Mouse (Mus musculus) heart, embryonic 14.5 days (tissue): ENCODE data around the gene Ppp1r3c. TPM values are rescaled to one million over a fixed set of nuclear protein-coding genes. Genes with fewer than 3 reads are reported as not detected.
A peak's percentile ranks its signal among the peaks of the same experiment; 100 is the strongest.

Experiments used
- ATAC-seq: fragments of 200-750 bp; cut with Nextera tagmentation; 2 replicates; pipeline ENCODE4 v1.8.0; 2017; ENCODE audit warnings: low read depth, moderate TSS enrichment; ENCODE audit not compliant: insufficient number of reproducible peaks, insufficient read depth, low FRiP score
- H3K27ac ChIP-seq, 2 experiments: fragments of 200-500 bp in 1 of 2; fragments of 300-500 bp in 1 of 2; sonication (generic) in 1 of 2; replicated peaks in 1 of 2; 2 replicates each; pipeline ENCODE4 v1.5.1; 2012 to 2014; ENCODE audit warnings: low read depth in 2 of 2, low read length in 2 of 2, control low read depth in 1 of 2, mild to moderate bottlenecking in 1 of 2, mixed read lengths in 1 of 2; ENCODE audit not compliant: control insufficient read depth in 1 of 2, insufficient read depth in 1 of 2
- H3K27me3 ChIP-seq: fragments of 300-500 bp; sonication (generic); 2 replicates; pipeline ENCODE4 v1.6.1; 2014; ENCODE audit warnings: mild to moderate bottlenecking, low read length, control low read depth; ENCODE audit not compliant: control insufficient read depth, insufficient read depth
- H3K36me3 ChIP-seq: fragments of 300-500 bp; sonication (generic); 2 replicates; pipeline ENCODE4 v1.6.1; 2014; ENCODE audit warnings: mild to moderate bottlenecking, control low read depth, low read length, mixed read lengths; ENCODE audit not compliant: control insufficient read depth, insufficient read depth
- H3K4me1 ChIP-seq, 2 experiments: fragments of 200-500 bp in 1 of 2; fragments of 300-500 bp in 1 of 2; sonication (generic) in 1 of 2; 2 replicates each; pipeline ENCODE4 v1.6.1; 2012 to 2014; ENCODE audit warnings: low read length in 2 of 2, control low read depth in 1 of 2, mixed read lengths in 1 of 2; ENCODE audit not compliant: control insufficient read depth in 2 of 2, insufficient read depth in 2 of 2
- H3K4me2 ChIP-seq: fragments of 300-500 bp; sonication (generic); 2 replicates; pipeline ENCODE4 v1.6.1; 2014; ENCODE audit warnings: mild to moderate bottlenecking, low read length
- H3K4me3 ChIP-seq, 2 experiments: fragments of 200-500 bp in 1 of 2; fragments of 300-500 bp in 1 of 2; sonication (generic) in 1 of 2; 2 replicates each; pipeline ENCODE4 v1.5.1; 2012 to 2014; ENCODE audit warnings: low read length in 2 of 2, mild to moderate bottlenecking in 2 of 2, control low read depth in 1 of 2, low read depth in 1 of 2, moderate library complexity in 1 of 2; ENCODE audit not compliant: control insufficient read depth in 1 of 2, insufficient read depth in 1 of 2
- H3K9ac ChIP-seq: fragments of 300-500 bp; sonication (generic); 2 replicates; pipeline ENCODE4 v1.6.1; 2014; ENCODE audit warnings: mild to moderate bottlenecking, low read length
- H3K9me3 ChIP-seq: fragments of 300-500 bp; sonication (generic); 2 replicates; pipeline ENCODE4 v1.6.1; 2016; ENCODE audit warnings: low read length, control low read depth; ENCODE audit not compliant: control insufficient read depth
- WGBS: fragments of 180-500 bp; shearing (Covaris S2); extraction: QIAGEN DNeasy Blood & Tissue Kit; methylation state at CpG from one replicate; pipeline ENCODE4 v1.1.7; 2014; 5-methylcytosine and 5-hydroxymethylcytosine counted together
- polyA plus RNA-seq: library from polyadenylated mRNA; unstranded; fragments of >200 nt; fragmentation: Nextera tagmentation; extraction: Ambion mirVana; gene quantifications from 2 replicates; pipeline ENCODE4 v1.2.1, GENCODE M21; 2014

The Ppp1r3c gene
- 106 and 113 TPM in 2 replicates for polyA plus RNA-seq

DNA sequence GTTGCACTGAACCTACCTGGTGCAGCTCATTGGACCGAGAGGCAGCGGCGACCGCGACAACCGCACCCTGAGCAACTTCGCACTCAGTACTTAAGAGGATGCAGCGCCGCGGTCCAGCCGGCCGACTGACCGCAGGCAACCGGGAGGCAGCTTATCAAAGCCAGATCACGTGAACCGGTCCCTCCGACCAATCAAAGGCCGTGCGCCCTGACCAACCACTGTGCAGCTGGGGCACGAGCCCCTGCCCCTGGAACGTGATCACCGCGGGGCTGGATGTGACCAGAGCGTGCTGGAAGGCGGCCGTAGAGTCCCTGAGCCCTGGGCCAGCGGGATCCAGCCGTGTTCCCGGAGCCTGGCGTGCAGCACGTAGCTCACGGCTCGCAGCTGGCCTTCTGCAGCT, at the start of gene Ppp1r3c:
Gene Ppp1r3c, minus strand, starts transcription at position 117 of the 400 bp plus-strand sequence.
- under 1% methylated on average over 33 of the region's 33 CpGs for WGBS
- no peaks in the 10 kb centered on the region for H3K9me3 ChIP-seq

DNA sequence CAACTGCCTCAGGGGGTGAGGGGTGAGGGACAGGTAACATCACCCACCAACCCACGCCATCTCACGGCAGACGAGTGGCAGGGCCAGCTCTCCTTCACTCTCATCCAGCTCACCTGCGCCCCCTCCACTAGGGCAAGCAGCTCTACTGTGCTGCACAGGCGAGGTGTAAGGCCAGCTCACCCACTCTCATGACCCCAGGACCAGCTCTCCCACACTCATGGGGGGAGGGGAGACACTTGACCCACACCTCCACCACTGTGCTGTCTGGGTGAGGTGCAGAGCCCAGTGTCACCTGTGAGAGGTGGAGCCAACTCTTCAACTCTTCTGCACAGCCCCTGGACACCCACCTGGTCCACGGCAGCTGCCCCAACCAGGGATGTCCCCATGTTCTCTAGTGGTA, 46.7 kb upstream of the Ppp1r3c start:
- Histone ChIP-seq H3K4me1 (0 out of 4 replicates have a peak, but pooled peaks cover 0 to 2% of the 10 kb centered on the region in 2 experiments), H3K27me3 (no peaks in the 10 kb centered on the region), H3K27ac (no peak overlapping the region), H3K4me3 (no peak overlapping the region), H3K9me3 (no peaks in the 10 kb centered on the region), H3K4me2 (no peak overlapping the region), H3K36me3 (no peaks in the 10 kb centered on the region), H3K9ac (no peak overlapping the region)
- 84% methylated on average over 6 of the region's 6 CpGs for WGBS
- no peak for ATAC-seq

More for the DNA sequence above, at the start of gene Ppp1r3c:
- Histone ChIP-seq H3K27ac (peak within 1 kb of the TSS; percentile 96 to 99), H3K27me3 (no peaks in the 10 kb centered on the region), H3K4me2 (peak within 1 kb of the TSS; percentile 62), H3K9ac (peak within 1 kb of the TSS; percentile 95), H3K36me3 (peaks cover 26% of the 10 kb centered on the region), H3K4me3 (peak within 1 kb of the TSS; percentile 71 to 78), H3K4me1 (peaks cover 7 to 25% of the 10 kb centered on the region in 2 experiments)
- ATAC-seq = peak; percentile 99

DNA sequence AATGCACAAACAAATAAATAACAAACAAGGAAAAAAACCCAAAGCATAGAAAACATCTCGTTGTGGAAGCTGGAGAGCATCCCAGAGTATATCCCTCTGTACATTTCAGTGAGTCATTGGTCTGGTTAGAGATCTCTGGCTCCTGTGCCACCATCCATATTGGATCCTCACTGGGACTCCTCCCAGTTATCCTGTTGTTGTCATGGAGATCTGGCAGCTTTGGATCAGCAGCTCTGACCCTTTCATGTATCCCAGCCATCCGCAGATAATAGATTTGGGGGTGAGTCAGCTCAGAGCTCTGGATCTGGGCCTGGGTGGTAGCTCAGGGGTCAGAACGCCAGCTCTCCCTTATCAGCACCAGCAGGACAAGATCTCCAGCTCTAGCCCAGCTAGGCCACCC, 46.1 kb upstream of the Ppp1r3c start:
- Histone ChIP-seq H3K4me3 (no peak overlapping the region), H3K36me3 (no peaks in the 10 kb centered on the region), H3K27me3 (no peaks in the 10 kb centered on the region), H3K27ac (no peak overlapping the region), H3K4me1 (0 out of 4 replicates have a peak, but pooled peaks cover 0 to 2% of the 10 kb centered on the region in 2 experiments), H3K9ac (no peak overlapping the region), H3K4me2 (no peak overlapping the region), H3K9me3 (no peaks in the 10 kb centered on the region)
- 72% methylated on average over 3 of the region's 3 CpGs for WGBS
- ATAC-seq = no peak

DNA sequence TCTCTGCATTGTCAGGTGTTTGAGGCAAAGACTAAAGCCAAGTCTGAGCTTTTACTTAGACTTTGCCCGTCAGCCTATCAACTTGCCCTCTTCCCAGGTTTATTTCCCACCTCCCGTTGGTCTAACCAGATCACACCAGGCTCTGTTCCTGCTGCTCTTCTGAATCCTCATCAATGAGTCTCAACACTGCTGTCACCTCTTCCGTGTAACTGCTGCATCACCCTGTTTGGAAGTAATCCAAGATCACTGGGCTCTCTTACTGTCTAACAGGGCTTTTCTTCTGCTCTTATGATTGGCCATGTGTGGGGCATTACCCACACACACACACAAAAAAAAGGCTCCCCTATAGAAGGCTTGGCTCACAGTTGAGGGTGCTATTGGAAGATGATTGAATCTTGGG, 45.5 kb upstream of the Ppp1r3c start:
- no peak overlapping the region for H3K9ac ChIP-seq
- ATAC-seq = no peak
- no peak overlapping the region for H3K27ac ChIP-seq
- no peaks in the 10 kb centered on the region for H3K36me3 ChIP-seq
- no peaks in the 10 kb centered on the region for H3K9me3 ChIP-seq
- 63% methylated on average over 3 of the region's 3 CpGs for WGBS
- 0 out of 4 replicates have a peak, but pooled peaks cover 0 to 2% of the 10 kb centered on the region in 2 experiments for H3K4me1 ChIP-seq
- H3K4me3 ChIP-seq = no peak overlapping the region
- no peaks in the 10 kb centered on the region for H3K27me3 ChIP-seq
- H3K4me2 ChIP-seq = no peak overlapping the region

DNA sequence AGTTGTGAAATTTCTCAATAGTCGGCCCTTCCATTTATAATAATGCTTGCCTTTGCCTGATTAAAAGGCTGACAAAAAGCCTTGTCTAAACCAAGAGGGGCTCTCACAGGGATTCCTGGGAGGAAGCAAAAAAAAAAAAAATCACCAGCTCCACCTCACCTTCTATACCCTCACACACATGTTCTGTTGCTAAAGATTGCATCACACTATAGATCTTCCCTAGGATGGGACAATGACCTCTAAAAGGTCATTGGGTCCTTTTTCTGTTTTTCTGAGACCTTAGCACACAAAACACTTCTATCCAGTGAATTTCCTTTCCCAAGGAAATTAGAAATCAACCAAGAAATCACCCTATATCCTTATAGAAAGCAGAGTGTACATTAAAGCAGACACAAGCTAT, 43.9 kb upstream of the Ppp1r3c start:
- H3K4me1 ChIP-seq = 0 out of 4 replicates have a peak, but pooled peaks cover 0 to 2% of the 10 kb centered on the region in 2 experiments
- H3K9me3 ChIP-seq = no peaks in the 10 kb centered on the region
- 74% methylated on average over 1 of the region's 1 CpGs for WGBS
- H3K36me3 ChIP-seq = no peaks in the 10 kb centered on the region
- H3K27me3 ChIP-seq = no peaks in the 10 kb centered on the region
- no peak overlapping the region for H3K4me2 ChIP-seq
- H3K9ac ChIP-seq = no peak overlapping the region
- no peak overlapping the region for H3K27ac ChIP-seq
- ATAC-seq = no peak
- no peak overlapping the region for H3K4me3 ChIP-seq

DNA sequence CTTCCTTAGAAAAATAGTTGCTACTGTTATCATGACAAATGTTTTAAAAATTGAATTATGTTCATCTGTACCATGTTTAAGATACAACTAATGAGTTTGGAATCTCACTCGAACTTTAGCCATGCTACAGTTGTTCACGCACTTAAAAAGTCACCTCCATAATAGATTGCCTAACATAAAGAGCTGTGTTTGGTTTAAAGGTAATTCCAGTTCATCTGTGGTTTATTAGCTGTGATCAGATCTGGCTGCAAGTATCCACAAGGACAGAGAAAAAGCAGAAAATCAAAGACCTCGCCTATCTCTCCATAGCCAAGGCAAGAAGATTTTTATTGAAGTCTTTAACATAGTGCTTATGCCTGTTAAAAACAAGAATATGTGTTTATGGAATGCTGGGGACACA, 43.3 kb upstream of the Ppp1r3c start:
- Histone ChIP-seq H3K9ac (no peak overlapping the region), H3K27ac (no peak overlapping the region), H3K4me2 (no peak overlapping the region), H3K27me3 (no peaks in the 10 kb centered on the region), H3K9me3 (no peaks in the 10 kb centered on the region), H3K4me3 (no peak overlapping the region), H3K36me3 (no peaks in the 10 kb centered on the region), H3K4me1 (0 out of 4 replicates have a peak, but pooled peaks cover 0 to 2% of the 10 kb centered on the region in 2 experiments)
- WGBS = 82% methylated on average over 3 of the region's 3 CpGs
- no peak for ATAC-seq

DNA sequence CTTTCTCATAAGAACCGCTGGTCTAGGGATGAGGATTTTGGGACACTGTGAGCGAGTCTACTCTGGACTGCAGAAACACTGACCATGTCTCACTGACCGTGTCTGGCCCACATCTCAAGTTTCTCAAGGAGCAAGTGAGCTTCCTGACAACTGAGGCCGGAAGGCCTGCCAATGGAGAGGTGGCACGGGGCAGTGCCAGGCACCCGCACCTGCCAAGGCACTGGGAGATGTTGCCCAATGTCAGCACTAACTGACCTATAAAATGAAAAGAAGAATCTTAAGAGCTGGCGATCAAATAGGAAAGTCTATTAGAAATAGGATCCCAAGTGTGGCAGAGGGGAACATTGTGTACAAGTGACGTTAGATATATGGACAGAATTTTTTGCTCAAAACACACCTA, 39.1 kb upstream of the Ppp1r3c start:
- Histone ChIP-seq H3K4me1 (no peaks in the 10 kb centered on the region), H3K9ac (no peak overlapping the region), H3K9me3 (no peaks in the 10 kb centered on the region), H3K36me3 (no peaks in the 10 kb centered on the region), H3K4me2 (no peak overlapping the region), H3K4me3 (no peak overlapping the region), H3K27ac (no peak overlapping the region), H3K27me3 (no peaks in the 10 kb centered on the region)
- no peak for ATAC-seq
- 88% methylated on average over 8 of the region's 8 CpGs for WGBS
